Comparison of ENCODE assay signal across 8 mouse cellular contexts in the genomic region with DNA sequence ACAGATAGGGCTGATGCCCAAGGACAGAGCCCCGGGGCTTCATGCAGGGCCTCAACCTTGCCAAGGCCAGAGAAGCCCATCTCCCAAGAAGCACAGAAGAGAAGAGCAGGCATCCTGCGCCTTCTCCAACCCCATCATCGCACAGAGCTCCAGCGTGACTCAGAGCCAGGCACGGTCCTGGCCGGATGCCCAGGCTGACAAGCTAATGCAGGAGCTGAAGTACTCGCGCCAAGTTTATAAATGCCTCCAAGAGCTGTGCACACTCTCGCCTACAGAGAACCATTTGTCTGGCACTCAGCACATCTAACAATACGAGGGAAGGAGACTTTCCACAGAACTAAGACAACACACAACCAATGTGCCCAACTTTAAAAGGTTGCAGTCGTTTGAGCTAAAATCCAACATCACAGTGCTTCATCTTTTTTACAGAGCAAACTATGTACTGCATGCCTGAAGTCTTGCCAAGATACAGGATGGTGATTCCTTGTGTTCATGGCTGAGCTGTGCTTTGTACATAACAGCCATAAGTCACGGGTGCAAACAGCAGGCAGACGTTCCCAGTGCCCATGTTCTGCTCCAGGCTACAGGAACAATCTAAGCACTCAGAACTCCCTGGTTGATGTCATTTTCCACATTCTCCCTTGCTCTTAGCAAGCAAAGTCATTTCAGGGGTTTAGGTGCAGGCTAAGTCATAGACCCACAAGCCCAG. TPM values are rescaled to one million over a fixed set of nuclear protein-coding genes. Genes with fewer than 3 reads are reported as not detected.
A peak's percentile ranks its signal among the peaks of the same experiment; 100 is the strongest.
DNase-seq lines count a peak whose midpoint lies in the region; ATAC-seq and TF ChIP-seq lines count a peak whose summit lies in the region.

No protein-coding gene starts in this region.

- no peak overlapping the region for H3K4me2 ChIP-seq in intestine, postnatal 0 days (replicated peaks; ENCODE audit: low read depth)
- no peak overlapping the region for H3K4me2 ChIP-seq in midbrain, embryonic 13.5 days (replicated peaks)
- H3K4me2 ChIP-seq in stomach, postnatal 0 days (replicated peaks; ENCODE audit: low read depth), result no peak overlapping the region

- DNase-seq in NIH3T3 (ENCODE audit: low read depth), result peak; percentile 100
- DNase-seq in cerebellum, adult 8-10 months, result peak; percentile 82
- DNase-seq in gastrocnemius, postnatal 14 days, result peak; percentile 92
- DNase-seq in left cerebral cortex, adult 9 months (ENCODE audit: low spot score in 2 of 2), result peak; percentile 90 to 97
- DNase-seq in stomach, postnatal 0 days (ENCODE audit: low spot score), result peak; percentile 93
- no peak for DNase-seq in T-cell, adult 2 months (ENCODE audit: low spot score)

- no peaks in the 10 kb centered on the region for H3K4me1 ChIP-seq in intestine, postnatal 0 days (replicated peaks; ENCODE audit: control insufficient read depth, insufficient read depth, low read length)
- peaks cover 17% of the 10 kb centered on the region for H3K4me1 ChIP-seq in midbrain, embryonic 13.5 days (replicated peaks)
- H3K4me1 ChIP-seq in stomach, postnatal 0 days (replicated peaks; ENCODE audit: control insufficient read depth, insufficient read depth), result peaks cover 17% of the 10 kb centered on the region

- no peak for TF ChIP-seq CTCF in intestine, postnatal 0 days (IDR thresholded peaks at IDR 0.05; ENCODE audit: low read depth)
- TF ChIP-seq CTCF in stomach, postnatal 0 days (IDR thresholded peaks at IDR 0.05; ENCODE audit: low read depth), result no peak

- H3K27ac ChIP-seq in intestine, postnatal 0 days (ENCODE audit: low read depth, low read length), result peak overlapping the region; percentile 24; the same call in 1 of the 2 replicates
- peak overlapping the region; percentile 52 for H3K27ac ChIP-seq in midbrain, embryonic 13.5 days
- peak overlapping the region; percentile 92 for H3K27ac ChIP-seq in stomach, postnatal 0 days (replicated peaks)

- H3K4me3 ChIP-seq in intestine, postnatal 0 days (ENCODE audit: low read depth, low read length), result no peak overlapping the region
- no peak overlapping the region for H3K4me3 ChIP-seq in midbrain, embryonic 13.5 days (replicated peaks)
- H3K4me3 ChIP-seq in stomach, postnatal 0 days (ENCODE audit: low read depth, low read length), result no peak overlapping the region

- no peak for TF ChIP-seq EP300 in stomach, postnatal 0 days (optimal IDR thresholded peaks at IDR 0.05)

- intact Hi-C loops in gastrocnemius, postnatal 14 days (cut with DNase I; ENCODE audit: low total_unique reads), result no loop called here

- ATAC-seq in intestine, postnatal 0 days, result peak; percentile 54
- ATAC-seq in midbrain, embryonic 13.5 days, result peak; percentile 80
- peak; percentile 92 for ATAC-seq in stomach, postnatal 0 days (ENCODE audit: low FRiP score, low TSS enrichment)

- H3K27me3 ChIP-seq in intestine, postnatal 0 days (replicated peaks; ENCODE audit: control insufficient read depth, insufficient read depth, low read length), result no peaks in the 10 kb centered on the region
- H3K27me3 ChIP-seq in midbrain, embryonic 13.5 days, result 0 out of 2 replicates have a peak, but pooled peaks cover 3% of the 10 kb centered on the region
- no peaks in the 10 kb centered on the region for H3K27me3 ChIP-seq in stomach, postnatal 0 days (ENCODE audit: control insufficient read depth, insufficient read depth, low read length)

- H3K36me3 ChIP-seq in intestine, postnatal 0 days (ENCODE audit: control insufficient read depth, insufficient read depth), result peaks cover 10% of the 10 kb centered on the region
- H3K36me3 ChIP-seq in midbrain, embryonic 13.5 days, result no peaks in the 10 kb centered on the region
- H3K36me3 ChIP-seq in stomach, postnatal 0 days (ENCODE audit: control insufficient read depth, insufficient read depth, low read length), result peaks cover 3% of the 10 kb centered on the region; the same call in 1 of the 2 replicates

- H3K9me3 ChIP-seq in intestine, postnatal 0 days (ENCODE audit: control insufficient read depth), result no peaks in the 10 kb centered on the region
- no peaks in the 10 kb centered on the region for H3K9me3 ChIP-seq in midbrain, embryonic 13.5 days
- no peaks in the 10 kb centered on the region for H3K9me3 ChIP-seq in stomach, postnatal 0 days (ENCODE audit: control insufficient read depth, low read length)

- H3K9ac ChIP-seq in intestine, postnatal 0 days (ENCODE audit: low read depth, low read length), result no peak overlapping the region
- no peak overlapping the region for H3K9ac ChIP-seq in midbrain, embryonic 13.5 days (replicated peaks)
- H3K9ac ChIP-seq in stomach, postnatal 0 days (ENCODE audit: low read length), result no peak overlapping the region

- 62% methylated on average over 13 of the region's 13 CpGs for WGBS in intestine, postnatal 0 days
- WGBS in midbrain, embryonic 13.5 days, result 74% methylated on average over 13 of the region's 13 CpGs
- WGBS in stomach, postnatal 0 days, result 11% methylated on average over 13 of the region's 13 CpGs

RNA-seq across cellular contexts. Expression of a gene that starts 35.1 kb away (rescaled TPM):
- total RNA-seq in gastrocnemius, postnatal 14 days (2021), result 10 to 100 TPM in 1 of 2 experiments, 1 to 10 TPM in 1; 8.8 to 10.6 TPM
- 7.2 and 7.4 TPM in 2 replicates for polyA plus RNA-seq in intestine, postnatal 0 days (2015; fragmentation: Nextera tagmentation; extraction: Ambion mirVana)
- polyA plus RNA-seq in midbrain, embryonic 13.5 days (2015; fragmentation: Nextera tagmentation; extraction: Ambion mirVana), result 5.9 and 7.3 TPM in 2 replicates
- 14.1 and 15.3 TPM in 2 replicates for polyA plus RNA-seq in stomach, postnatal 0 days (2015; fragmentation: Nextera tagmentation; extraction: Ambion mirVana)

Comparison
In these comparisons a context has a peak if more than half of its experiments do, and no peak if none do; other contexts are left out.
1. H3K27ac ChIP-seq: peak in every context shown above with its lines; median percentile 92 in stomach, postnatal 0 days; 52 in midbrain, embryonic 13.5 days; 24 in intestine, postnatal 0 days.